Mouse (Mus musculus): ENCODE data around the gene Olfr251.
"Not testable (repeated sequence)": the region's sequence is repeated elsewhere in the genome, so short reads cannot be mapped to it uniquely, and the experiment has no call there.

Olfr251 gene

DNA sequence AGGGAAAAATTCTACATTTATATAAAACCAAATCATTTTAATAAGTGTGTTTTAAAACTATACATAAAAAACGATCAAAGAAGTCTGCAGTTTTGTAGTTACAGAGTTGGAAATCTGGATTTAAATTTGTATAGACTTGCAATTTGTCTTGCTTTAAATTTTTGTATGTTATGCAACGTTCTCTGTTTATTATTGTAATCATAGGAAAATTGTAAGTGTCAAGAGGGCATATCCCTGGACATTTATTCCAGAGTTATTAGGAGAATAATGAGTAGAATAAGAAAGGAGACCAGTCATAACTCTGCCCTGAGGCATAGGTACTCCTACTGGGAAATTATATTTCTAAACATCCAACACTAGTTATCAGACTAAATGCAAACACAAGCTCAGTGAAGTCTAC, at the start of gene Olfr251:
Gene Olfr251 (plus strand): TSS at position 301 of the 400 bp plus-strand sequence.
- no peak for DNase-seq (ENCODE audit: extremely low spot score)

GRCm38 (mm10) chr9:38328760-38329159, 48.1 kb upstream of the Olfr251 start, which contains the start of gene Olfr25:
Gene Olfr25 (plus strand): TSS chr9:38329060.
- DNase-seq (ENCODE audit: extremely low spot score): no peak

GRCm38 (mm10) chr9:38348111-38348510, 28.8 kb upstream of the Olfr251 start, which contains the start of gene Olfr898:
Gene Olfr898 (plus strand): TSS chr9:38348411.
- DNase-seq (ENCODE audit: extremely low spot score): no peak

DNA sequence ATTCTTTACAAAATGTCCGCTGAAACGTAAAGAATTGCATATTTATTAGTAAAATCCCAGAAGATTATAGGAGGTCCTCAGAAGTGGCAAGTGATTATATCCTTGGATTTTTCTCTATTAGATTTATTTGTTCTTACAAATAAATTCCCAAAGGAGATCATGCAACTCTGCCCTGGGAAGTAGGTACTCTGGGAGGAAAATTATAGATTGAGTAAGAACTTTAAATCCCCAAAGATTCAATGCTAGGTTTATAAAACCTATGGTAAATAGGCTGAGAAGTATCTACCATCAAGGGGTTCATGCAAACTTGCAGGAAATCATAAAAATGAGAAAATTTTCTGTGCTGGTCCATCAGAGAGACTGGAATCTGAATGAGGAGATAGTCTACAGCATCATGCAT, 10.3 kb upstream of the Olfr251 start, which contains the start of gene Olfr250:
Gene Olfr250 (plus strand): TSS at position 301 of the 400 bp plus-strand sequence.
- DNase-seq (ENCODE audit: extremely low spot score): no peak

GRCm38 (mm10) chr9:38401398-38401797, 24.5 kb downstream of the Olfr251 start, which contains the start of gene Olfr147:
Gene Olfr147 (plus strand): TSS chr9:38401698.
- DNase-seq (ENCODE audit: extremely low spot score): no peak

DNA sequence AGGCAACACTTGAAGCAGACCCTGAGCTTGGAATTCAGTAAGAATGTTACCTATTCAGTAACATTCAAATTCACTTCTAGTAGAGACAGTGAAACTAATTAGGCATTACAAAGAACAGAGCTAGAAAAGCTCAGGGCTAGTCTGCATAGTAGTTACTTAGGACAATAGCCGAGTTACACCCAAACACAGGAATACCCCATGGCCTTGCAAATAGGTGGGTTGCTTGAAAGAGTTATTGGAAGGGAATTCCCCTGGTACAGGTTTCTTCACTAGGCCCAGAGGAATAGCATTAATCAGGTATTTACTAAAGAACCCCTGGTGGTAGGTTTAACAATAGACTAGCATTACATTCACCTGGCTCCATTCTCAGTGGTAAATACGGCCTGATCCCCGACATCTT, 30.6 kb downstream of the Olfr251 start:
- not testable (repeated sequence) for DNase-seq (ENCODE audit: extremely low spot score)

GRCm38 (mm10) chr9:38413502-38413901, 36.6 kb downstream of the Olfr251 start:
- DNase-seq (ENCODE audit: extremely low spot score): not testable (repeated sequence)

GRCm38 (mm10) chr9:38423801-38424200, 46.9 kb downstream of the Olfr251 start:
- DNase-seq (ENCODE audit: extremely low spot score): no peak

DNA sequence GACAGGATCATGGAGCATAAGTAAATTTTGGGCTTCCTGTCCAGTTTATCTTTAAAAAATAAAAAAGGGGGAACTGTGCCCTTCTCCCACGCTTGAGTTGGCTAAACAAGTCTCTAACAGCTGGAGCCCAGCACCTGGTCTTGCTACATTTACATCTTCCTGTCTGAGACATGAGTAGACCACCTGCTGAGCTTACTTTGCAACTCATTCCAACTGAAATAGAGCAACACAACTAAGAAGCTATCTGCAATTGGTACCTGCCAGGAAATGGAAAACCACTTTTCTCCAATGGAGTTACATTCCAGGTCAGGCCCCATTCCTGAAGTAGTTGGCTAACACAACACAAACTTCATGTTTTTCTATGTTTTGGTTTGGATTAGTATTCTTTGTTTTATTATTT, 50.1 kb downstream of the Olfr251 start:
- no peak for DNase-seq (ENCODE audit: extremely low spot score)

GRCm38 (mm10) chr9:38429155-38429554, 52.3 kb downstream of the Olfr251 start, which contains the start of gene Olfr901:
Gene Olfr901 (plus strand): TSS chr9:38429455.
- DNase-seq (ENCODE audit: extremely low spot score): no peak

Measured in embryo, embryonic 9.5 days (tissue).